In the genomic region with DNA sequence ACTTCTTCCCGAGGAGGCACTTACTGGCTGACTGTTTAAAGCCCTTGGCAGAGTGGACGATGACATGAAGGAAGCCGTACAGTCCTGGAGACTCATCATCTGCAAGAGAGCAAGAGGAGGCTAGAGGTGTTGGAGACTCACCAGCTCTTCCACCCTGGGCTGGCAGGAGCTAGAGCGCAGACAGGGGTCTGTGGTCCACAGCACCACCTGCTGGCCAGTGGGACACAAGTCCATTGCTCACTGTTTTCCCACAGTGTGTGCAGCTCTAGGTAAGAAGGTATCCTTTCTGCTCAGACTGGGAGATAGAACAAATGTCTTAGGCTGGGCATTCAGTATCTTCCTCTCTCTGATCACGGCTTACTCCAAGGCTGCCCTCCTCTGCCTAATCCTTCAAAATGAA, we compare ENCODE assay signal across 8 mouse cellular contexts. TPM values are rescaled to one million over a fixed set of nuclear protein-coding genes. Genes with fewer than 3 reads are reported as not detected.
DNase-seq lines count a peak whose midpoint lies in the region; ATAC-seq and TF ChIP-seq lines count a peak whose summit lies in the region.

No protein-coding gene starts in this region.

- no peak overlapping the region for H3K9ac ChIP-seq in kidney, embryonic 16.5 days (replicated peaks; ENCODE audit: low read length)
- no peak overlapping the region for H3K9ac ChIP-seq in lung, embryonic 14.5 days

- H3K4me1 ChIP-seq in kidney, embryonic 16.5 days (ENCODE audit: insufficient read depth, low read length) = peaks cover 22% of the 10 kb centered on the region
- H3K4me1 ChIP-seq in lung, embryonic 14.5 days (ENCODE audit: insufficient read depth) = no peaks in the 10 kb centered on the region

- H3K4me2 ChIP-seq in kidney, embryonic 16.5 days (replicated peaks; ENCODE audit: low read depth, low read length) = no peak overlapping the region
- no peak overlapping the region for H3K4me2 ChIP-seq in lung, embryonic 14.5 days

- no peaks in the 10 kb centered on the region for H3K9me3 ChIP-seq in kidney, embryonic 16.5 days (ENCODE audit: low read length)
- H3K9me3 ChIP-seq in lung, embryonic 14.5 days (ENCODE audit: low read depth, low read length) = no peaks in the 10 kb centered on the region

- H3K4me3 ChIP-seq in kidney, embryonic 16.5 days (ENCODE audit: low read length) = no peak overlapping the region
- no peak overlapping the region for H3K4me3 ChIP-seq in lung, embryonic 14.5 days (ENCODE audit: low read depth, low read length)

- no peak for ATAC-seq in Patski
- ATAC-seq in kidney, embryonic 16.5 days (ENCODE audit: low FRiP score, low TSS enrichment) = 0 out of 2 replicates have a peak, but pooled peaks have one; percentile 43
- no peak for ATAC-seq in lung, embryonic 14.5 days (ENCODE audit: insufficient read depth)

- peak; percentile 89 for TF ChIP-seq CTCF in Patski (IDR thresholded peaks at IDR 0.05)
- TF ChIP-seq CTCF in lung, embryonic 14.5 days (IDR thresholded peaks at IDR 0.05; ENCODE audit: low read depth) = peak; percentile 93

- POLR2A ChIA-PET in Patski (lab: Charles Lee) = interaction anchor here (0.6 to 1.6 kb wide), 2 partner anchors 14 to 41 kb away, joined by 3 read pairs; no protein-coding TSS in a partner anchor

- 66% methylated on average over 5 of the region's 5 CpGs for WGBS in kidney, embryonic 16.5 days
- 58% methylated on average over 5 of the region's 5 CpGs for WGBS in lung, embryonic 14.5 days

- H3K27ac ChIP-seq in kidney, embryonic 16.5 days (ENCODE audit: low read length) = no peak overlapping the region
- H3K27ac ChIP-seq in lung, embryonic 14.5 days (ENCODE audit: low read depth) = no peak overlapping the region

- DNase-seq in CD4-positive helper T cell, adult 2 months (ENCODE audit: low read depth, low spot score) = peak; percentile 69
- DNase-seq in Patski (ENCODE audit: low read depth, low spot score) = no peak
- DNase-seq in cerebellum, postnatal 25 days = peak; percentile 76 to 86
- peak; percentile 55 to 80 for DNase-seq in gastrocnemius, postnatal 4 days (ENCODE audit: low spot score in 2 of 2)
- peak; percentile 85 for DNase-seq in lung, embryonic 14.5 days
- DNase-seq in right cerebral cortex, adult 18-20 months = peak; percentile 72
- DNase-seq in urinary bladder, postnatal 4 days (ENCODE audit: low spot score in 2 of 2) = peak; percentile 54 to 75

- CTCF ChIA-PET in Patski (lab: Charles Lee) = interaction anchor here (0.7 to 7.7 kb wide), 21 partner anchors 9 to 191 kb away, joined by 3 to 58 read pairs (median 4); no protein-coding TSS in a partner anchor

- H3K36me3 ChIP-seq in kidney, embryonic 16.5 days (ENCODE audit: insufficient read depth, low read length) = peaks cover 39% of the 10 kb centered on the region
- peaks cover 47% of the 10 kb centered on the region for H3K36me3 ChIP-seq in lung, embryonic 14.5 days (ENCODE audit: insufficient read depth)

- H3K27me3 ChIP-seq in Patski = no peaks in the 10 kb centered on the region
- H3K27me3 ChIP-seq in kidney, embryonic 16.5 days (ENCODE audit: insufficient read depth, low read length) = no peaks in the 10 kb centered on the region
- no peaks in the 10 kb centered on the region for H3K27me3 ChIP-seq in lung, embryonic 14.5 days (ENCODE audit: insufficient read depth, low read length)

- in situ Hi-C loops in Patski (cut with MboI; ENCODE audit: low pct_unique_long_range_greater_than_20kb) = loop anchor here (5.0 kb wide), 1 partner anchor 193 kb away; no protein-coding TSS in a partner anchor

RNA-seq across cellular contexts. Expression of gene Timm22, which starts 47.7 kb away (rescaled TPM):
- polyA plus RNA-seq in Patski (2021) = 58.6 TPM
- total RNA-seq in gastrocnemius, postnatal 4 days (2021) = 10 to 100 TPM; 48.7 TPM
- polyA plus RNA-seq in kidney, embryonic 16.5 days (2015; fragmentation: Nextera tagmentation; extraction: Ambion mirVana) = 106 and 112 TPM in 2 replicates
- 120 and 127 TPM in 2 replicates for polyA plus RNA-seq in lung, embryonic 14.5 days (2014; fragmentation: Nextera tagmentation; extraction: Ambion mirVana)

RNA-seq across cellular contexts. Expression of gene Nxn, which starts 55.6 kb away (rescaled TPM):
- polyA plus RNA-seq in Patski (2021) = 107 TPM
- 10 to 100 TPM; 59.8 to 60.9 TPM for total RNA-seq in gastrocnemius, postnatal 4 days (2021)
- polyA plus RNA-seq in kidney, embryonic 16.5 days (2015; fragmentation: Nextera tagmentation; extraction: Ambion mirVana) = 26.9 and 29.5 TPM in 2 replicates
- 29.8 and 31.5 TPM in 2 replicates for polyA plus RNA-seq in lung, embryonic 14.5 days (2014; fragmentation: Nextera tagmentation; extraction: Ambion mirVana)
